Mouse (Mus musculus): ENCODE measurements at regions not wholly inside any gene's neighbourhood (a gene's known extent, or its start where the extent isn't known, plus 50 kb on each side); places are given as distances from the start of the nearest gene placed in this dataset.

DNA sequence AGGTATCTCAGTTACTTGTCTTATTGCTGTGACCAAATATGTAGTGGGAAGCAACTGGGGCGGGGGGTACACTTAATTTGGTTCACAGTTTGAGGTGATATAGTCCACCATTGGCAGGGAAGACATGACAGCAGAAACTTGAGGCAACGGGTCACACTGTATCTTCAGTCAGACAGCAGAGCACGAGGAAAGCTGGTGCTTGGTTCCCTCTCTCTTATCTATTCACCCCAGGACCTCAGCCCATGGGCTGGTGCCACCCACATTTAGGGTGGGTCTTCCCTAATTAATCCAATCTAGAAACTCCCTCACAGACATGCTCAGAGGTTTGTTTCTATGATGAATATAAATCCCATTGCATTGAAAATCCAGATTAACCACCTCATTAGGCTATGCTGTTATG lies 56.5 kb downstream of the Otud1 start:
- POLR2A ChIA-PET, result no interaction called here
- CTCF ChIA-PET, result no interaction called here

DNA sequence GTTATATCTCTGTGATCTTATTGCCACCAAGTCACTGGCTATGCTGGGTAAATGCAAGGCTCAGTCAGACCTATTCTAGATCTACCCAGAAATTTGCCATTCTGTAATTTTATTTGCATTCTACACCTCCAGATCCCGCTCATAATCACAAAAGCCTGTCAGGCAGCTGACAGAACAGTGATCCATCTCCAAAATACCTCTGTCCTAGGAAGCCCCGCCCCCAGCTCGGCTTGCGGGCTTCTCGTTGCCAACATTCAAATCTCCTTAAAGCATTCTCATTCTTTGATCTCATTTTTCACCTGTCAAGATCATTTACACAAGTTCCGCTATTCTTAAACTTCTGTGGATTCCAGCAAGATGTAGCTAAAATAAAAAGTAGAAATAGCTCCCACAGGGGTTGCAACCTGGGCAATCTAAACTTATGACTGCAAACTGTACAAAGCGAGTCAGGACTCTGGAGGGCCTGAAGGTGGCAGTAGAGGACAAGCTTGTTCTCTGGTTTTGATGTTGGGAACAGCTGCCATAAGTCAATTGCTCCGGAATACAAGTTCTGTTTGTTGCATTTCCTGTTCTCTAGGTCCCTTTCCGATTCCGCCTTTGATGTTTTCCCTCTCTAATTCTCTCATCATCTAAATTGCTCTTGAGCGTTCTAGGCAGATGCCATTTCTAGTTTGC lies 58.1 kb downstream of the Otud1 start:
- CTCF ChIA-PET, result interaction anchor here (0.6 to 2.0 kb wide), 23 partner anchors 9 to 1108 kb away, joined by 3 to 14 read pairs (median 4); partner anchors contain the start of genes Etl4 (in 2 of the 4) and 4921504E06Rik (in 1 of the 4)
- POLR2A ChIA-PET, result interaction anchor here in 1 of 4 experiments (1.0 kb wide), 1 partner anchor 149 kb away, joined by 3 read pairs; no protein-coding TSS in a partner anchor

DNA sequence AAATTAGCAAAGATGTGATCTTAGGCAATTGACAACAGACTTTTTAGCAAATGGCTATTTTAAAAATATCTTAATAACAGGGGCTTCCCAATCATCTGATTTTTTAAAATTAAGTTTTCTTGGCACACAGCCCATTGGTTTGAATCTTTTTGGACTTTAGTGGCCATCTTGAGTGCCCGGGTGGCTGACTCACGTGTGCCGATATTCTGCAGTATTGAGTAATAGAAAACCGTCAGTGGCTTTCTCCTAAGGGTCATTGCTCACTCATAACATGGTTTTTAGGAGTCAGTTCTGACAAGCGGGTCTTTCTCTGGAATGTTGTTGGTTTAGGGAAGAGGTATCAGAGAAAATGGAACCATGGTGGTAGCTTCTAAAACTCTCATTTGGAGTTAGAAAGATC lies 58.8 kb downstream of the Otud1 start:
- POLR2A ChIA-PET, result interaction anchor here in 1 of 4 experiments (1.0 kb wide), 1 partner anchor 148 kb away, joined by 3 read pairs; no protein-coding TSS in a partner anchor
- CTCF ChIA-PET, result interaction anchor here (0.6 to 2.0 kb wide), 17 partner anchors 10 to 302 kb away, joined by 3 to 14 read pairs (median 5); partner anchors contain the start of genes Etl4 (in 2 of the 4) and 4921504E06Rik (in 1 of the 4)

DNA sequence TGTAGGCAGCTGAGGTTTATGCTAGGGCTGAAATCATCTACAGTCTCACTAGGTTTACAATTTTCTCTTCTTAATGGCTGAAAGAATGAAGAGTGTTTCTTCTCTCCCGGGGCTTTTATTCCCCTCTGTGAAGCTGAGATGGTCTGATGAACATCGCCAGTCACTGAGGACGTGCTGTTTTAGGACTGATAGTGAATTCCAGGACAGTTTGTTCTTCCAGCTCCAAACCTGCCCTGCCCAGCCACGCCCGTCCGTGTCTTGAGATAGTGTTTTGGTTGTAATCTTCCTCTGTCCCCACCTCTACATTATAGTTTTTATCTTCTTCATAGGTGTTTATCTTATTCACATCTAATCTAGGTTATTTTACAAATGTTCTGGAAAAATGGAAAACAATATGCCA lies 68.5 kb downstream of the Otud1 start:
- ChIA-PET CTCF (interaction anchor here in 3 of 4 experiments (0.5 to 2.8 kb wide), 16 partner anchors 9 to 1859 kb away, joined by 3 to 14 read pairs (median 5); partner anchors contain the start of gene Etl4 (in 1 of the 3)), POLR2A (no interaction called here)

DNA sequence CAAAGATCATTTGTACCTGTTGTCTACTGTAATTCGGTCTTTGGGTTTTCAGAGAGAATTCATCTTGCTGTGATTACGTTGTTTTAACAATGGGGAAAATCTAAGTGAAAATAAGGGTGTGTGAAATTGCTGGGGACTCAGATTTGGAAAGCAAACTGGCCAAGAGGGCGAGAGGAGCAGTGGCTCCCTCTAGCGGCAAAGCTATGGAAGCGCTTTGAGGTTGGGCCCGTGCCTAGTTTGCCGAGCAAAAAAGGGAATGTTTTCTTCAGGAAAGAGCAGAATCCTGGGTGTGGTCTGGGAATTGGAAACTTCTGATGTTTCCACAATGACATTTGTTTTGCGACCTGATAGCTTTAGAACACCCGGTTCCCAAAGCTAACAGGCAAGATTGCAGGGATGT lies 69.4 kb downstream of the Otud1 start:
- ChIA-PET CTCF (interaction anchor here (0.6 to 2.8 kb wide), 18 partner anchors 9 to 872 kb away, joined by 3 to 14 read pairs (median 4); no protein-coding TSS in a partner anchor), POLR2A (no interaction called here)

DNA sequence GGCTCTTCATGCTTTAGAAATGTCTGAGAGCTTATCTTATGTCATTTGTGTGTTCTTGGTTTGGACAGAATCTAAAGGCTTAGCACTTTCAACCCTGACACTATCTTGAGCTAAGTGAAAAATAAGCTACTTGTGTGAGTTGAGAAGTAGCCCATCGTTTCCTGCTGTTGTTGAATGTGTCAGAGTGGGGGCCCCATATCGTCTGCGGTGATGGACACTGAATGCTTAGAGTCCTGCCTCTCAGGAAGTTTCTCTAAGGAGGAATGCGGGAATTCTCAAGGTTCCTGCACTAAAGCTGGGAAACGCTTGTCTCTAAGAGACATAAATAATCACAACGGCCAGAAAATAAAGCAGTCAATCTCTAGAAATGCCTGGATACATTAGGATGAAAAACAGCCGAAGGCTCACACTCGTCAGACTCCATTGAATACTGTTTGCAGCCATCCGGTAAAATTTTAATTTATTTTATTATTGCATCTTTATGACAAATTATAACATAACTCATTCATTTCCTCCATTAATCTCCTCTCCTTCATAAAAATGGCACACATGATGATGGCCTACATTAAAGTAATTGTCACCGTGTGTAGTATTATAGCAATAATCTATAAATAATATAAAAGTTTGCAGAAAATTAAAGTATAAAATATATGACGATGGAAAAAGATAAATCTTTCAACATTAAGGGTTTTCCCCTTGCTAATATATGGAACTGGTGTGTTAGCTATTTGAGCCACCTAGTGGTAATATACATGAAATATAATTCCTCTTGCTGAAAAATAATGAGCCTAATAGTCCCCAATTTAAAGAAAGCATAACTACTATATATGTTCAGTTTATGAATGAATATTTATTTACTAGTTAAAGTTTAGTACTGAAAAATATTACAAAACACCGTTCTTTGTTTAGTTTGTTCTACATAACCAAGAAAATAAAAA lies 75.6 kb downstream of the Otud1 start:
- CTCF ChIA-PET, result interaction anchor here in 2 of 4 experiments (0.7 to 1.9 kb wide), 2 partner anchors 211 to 1068 kb away, joined by 4 read pairs; no protein-coding TSS in a partner anchor

DNA sequence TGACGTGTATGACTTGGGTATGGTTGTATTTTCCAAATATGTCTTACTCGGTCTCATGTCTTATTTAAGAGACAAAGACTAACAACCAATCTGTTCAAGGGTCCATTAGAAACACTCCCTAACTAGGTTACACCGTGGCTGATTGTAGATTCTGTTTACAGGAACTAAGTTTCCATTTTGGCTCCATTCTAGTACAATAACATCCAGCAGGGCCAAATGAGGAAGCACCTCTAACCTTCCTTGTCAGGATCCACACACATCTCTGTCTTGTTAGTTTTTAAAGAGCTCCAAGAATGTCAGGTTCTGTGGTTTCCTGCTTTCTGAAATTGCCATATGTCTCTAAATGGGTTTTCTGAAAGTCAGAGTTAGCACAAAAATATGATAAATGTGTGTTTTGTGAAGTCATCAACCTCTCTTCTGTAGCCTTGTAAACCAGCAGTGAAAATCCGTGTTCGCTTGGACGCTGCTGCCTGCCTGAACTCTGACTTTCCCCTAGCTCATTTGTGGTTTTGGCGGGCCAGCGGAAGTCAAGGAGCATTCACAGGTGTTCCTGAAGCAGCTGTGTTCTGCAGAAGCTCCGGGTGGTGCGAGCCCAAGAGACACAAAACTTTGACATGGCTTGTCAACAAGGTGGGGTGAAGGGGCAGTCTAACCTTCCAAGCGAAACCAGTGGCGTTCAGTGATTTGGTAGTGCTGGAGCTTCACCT lies 76.8 kb downstream of the Otud1 start:
- ChIA-PET CTCF (interaction anchor here in 1 of 4 experiments (1.9 kb wide), 1 partner anchor 212 kb away, joined by 4 read pairs; no protein-coding TSS in a partner anchor), POLR2A (no interaction called here)

More for the DNA sequence above, 75.6 kb downstream of the Otud1 start:
- POLR2A ChIA-PET, result interaction anchor here in 1 of 4 experiments (0.5 to 1.4 kb wide), 2 partner anchors 15 to 350 kb away, joined by 3 to 4 read pairs; no protein-coding TSS in a partner anchor

DNA sequence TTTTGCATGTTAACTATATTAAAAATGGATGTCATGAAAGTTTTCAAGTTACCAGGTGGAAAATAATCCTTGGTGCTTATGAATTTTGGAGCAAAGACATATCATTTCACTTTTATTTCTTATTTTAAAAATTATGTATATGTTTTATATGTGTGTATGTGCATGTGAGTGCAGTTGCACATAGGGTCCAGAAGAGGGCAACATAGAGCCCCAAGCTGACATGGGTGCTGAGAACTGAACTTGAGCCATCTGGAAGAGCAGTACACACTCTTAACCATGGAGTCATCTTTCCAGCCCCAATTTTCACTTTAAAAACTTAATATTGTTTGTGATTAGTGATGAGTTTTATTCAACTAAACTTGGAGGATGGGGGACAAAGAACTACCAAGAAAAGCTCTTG lies 84.0 kb downstream of the Otud1 start:
- ChIA-PET POLR2A (no interaction called here), CTCF (interaction anchor here in 2 of 4 experiments (0.7 to 1.8 kb wide), 2 partner anchors 213 to 1227 kb away, joined by 3 to 5 read pairs; no protein-coding TSS in a partner anchor)

DNA sequence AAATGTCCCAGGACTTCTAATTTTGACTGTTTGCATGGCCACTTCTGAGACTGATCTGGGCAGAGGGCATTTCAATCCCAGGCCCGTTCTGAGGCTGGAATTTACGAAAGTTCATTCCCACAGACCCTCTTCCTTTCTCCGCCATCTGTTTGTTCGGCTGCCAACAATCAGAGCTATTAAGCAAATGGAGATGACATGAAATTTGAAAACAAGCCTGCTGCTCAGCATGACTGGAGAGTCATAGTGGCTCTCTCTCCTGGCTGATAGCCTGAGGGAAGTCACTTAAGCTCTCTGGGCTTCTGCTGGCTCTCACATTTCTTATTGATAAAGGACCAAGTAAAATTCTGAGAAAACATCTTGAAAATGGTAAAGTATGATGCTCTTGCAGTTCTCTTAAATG lies 85.9 kb downstream of the Otud1 start:
- POLR2A ChIA-PET, result no interaction called here
- CTCF ChIA-PET, result no interaction called here

DNA sequence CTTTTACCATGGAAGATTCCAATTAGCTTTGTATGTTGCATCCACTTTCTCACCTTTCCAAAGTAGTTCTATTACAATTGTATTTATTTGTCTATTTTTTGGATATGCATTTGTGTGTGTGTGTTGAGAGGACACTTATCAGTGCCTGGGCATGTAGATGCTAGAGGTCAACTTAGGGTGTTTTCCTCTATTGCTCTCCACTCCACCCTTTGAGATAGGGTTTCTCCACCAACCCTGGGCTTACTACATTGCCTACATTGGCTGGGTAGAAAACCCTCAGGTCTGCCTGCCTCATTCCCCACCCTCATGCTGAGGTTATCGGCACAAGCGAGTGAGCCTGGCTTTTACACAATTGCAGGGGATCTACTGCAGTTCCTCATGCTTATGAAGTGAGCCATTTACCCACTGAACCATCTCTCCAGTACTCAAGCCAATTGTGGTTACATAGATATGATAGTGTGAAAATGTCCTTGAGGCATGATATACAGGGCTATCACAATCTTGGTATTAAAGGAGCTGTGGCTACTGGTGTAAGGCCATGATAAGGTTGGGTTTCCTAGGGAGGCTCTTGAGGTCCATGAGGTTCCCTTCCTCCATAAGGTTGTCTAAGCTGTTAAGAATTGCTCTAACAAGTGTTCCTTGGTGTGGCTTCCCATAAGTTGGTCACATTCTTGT lies 87.6 kb downstream of the Otud1 start:
- ChIA-PET POLR2A (no interaction called here), CTCF (no interaction called here)

DNA sequence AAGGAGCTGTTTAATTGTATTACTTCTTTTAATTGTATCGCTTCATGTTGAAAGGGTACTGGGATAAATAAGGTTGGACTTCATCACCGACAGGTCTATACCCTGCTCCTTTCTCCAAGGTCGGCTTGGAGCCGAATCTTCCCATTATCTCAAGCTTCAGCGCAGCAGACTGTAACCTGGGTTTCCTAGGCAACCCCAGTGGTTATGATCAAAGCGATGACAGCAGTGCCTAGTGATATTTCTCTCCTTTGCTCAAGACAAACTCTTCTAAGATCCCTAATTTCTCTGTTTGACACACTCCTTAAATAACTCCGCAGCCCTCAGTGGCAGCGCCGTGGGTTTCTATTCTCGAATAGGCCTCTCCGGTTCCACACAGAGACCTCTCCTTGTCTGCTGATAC lies 95.2 kb downstream of the Otud1 start:
- ChIA-PET POLR2A (no interaction called here), CTCF (no interaction called here)

DNA sequence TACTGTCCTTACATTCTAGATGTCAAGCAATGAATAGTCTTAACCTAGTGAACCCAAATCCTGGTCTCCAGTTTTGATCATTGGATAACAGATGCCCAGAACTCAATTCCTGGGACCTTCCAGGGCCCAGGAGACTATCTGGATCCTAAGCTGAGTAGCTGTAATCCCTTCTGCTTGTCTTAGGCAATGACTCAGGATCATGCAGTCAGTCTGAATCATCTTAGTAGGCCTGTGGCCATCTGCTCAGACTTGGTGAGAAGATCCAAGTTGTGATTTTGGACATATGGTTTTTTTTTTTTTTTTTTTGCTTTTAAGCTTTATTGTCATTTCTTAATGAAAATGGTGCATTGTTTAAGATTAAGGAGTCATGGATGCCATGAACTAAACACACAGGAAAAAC lies 95.9 kb downstream of the Otud1 start:
- POLR2A ChIA-PET, result interaction anchor here in 1 of 4 experiments (0.7 kb wide), 1 partner anchor 202 kb away, joined by 6 read pairs; no protein-coding TSS in a partner anchor
- CTCF ChIA-PET, result no interaction called here

DNA sequence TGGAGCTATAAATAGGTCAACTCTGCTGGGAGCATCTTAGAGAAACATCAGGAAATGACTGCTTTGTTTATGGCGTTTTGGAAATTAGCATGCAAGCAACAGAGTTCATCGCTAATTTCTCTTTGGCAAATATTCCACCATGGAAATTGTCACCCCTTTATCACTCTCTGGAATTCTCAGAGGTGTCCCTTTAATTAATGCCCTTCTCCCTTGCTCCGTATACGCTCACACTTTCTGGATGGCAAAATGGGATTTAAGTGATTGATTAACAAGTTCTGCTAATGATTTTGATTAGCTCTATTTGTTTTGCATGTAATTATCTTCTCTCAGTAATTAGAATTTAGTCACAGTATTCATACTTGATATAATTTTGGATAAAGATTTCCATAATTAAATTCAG lies 100.4 kb downstream of the Otud1 start:
- POLR2A ChIA-PET, result no interaction called here
- CTCF ChIA-PET, result interaction anchor here in 1 of 4 experiments (0.6 kb wide), 1 partner anchor 153 kb away, joined by 4 read pairs; no protein-coding TSS in a partner anchor

DNA sequence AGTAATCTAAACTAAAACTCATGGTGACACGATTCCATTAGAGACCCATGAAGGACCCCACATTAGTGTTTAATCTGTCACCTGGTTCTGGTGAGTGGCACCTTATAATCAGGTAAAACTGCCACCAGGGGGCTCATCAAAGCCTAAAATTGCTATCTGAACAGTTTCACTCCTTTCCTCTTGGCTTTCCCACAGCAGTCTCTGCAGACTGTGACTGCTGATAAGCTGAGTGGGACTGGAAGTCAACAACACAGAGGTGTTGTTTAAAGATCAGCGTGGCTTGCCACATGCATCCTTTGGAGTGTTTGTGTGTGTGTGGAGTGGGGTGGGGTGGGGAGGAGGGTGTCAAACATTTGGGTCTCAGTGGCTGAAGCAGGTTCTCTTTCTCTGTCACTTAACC lies 101.6 kb downstream of the Otud1 start:
- ChIA-PET CTCF (interaction anchor here in 3 of 4 experiments (0.6 to 0.7 kb wide), 5 partner anchors 8 to 856 kb away, joined by 3 to 5 read pairs (median 3); no protein-coding TSS in a partner anchor), POLR2A (no interaction called here)

DNA sequence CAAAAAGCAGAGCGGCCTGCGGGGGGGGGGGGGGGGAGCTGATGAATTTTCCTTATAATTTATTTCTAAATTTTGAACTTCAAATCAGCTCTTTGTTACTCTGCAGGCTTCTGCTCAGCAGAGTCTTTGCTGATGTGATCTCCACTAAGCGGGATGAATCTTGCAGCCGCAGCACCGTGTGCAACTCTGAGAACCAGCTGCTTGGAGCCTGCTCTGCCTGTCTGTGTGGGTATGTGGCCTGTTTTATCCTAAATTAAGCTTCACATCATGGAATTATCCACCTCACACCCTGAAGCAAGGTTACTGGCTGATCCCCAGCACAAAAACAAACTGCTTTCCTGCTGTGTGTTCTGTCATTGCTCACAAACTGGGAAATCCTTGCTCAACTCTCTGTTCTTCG lies 102.0 kb downstream of the Otud1 start:
- POLR2A ChIA-PET, result no interaction called here
- CTCF ChIA-PET, result interaction anchor here (0.6 to 1.0 kb wide), 7 partner anchors 9 to 599 kb away, joined by 3 to 5 read pairs (median 3); no protein-coding TSS in a partner anchor

DNA sequence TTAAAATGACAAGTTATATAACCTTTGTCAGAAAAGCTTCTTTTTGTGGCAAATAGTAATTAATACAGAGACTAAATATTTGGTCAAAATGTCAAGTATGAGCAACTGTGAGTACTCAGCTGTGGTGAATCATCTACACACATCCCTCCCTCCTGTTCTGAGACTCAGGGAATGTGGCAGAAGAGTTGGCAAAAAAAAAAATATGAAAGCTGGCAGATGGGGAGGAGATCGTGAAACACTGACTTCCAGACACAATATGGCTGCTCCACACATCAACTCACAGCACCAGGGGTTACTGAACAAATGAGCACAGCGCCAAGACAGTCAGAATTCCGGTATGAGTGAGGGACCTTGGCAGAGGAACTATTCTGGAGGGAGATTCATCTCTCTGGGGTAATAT lies 105.4 kb downstream of the Otud1 start:
- ChIA-PET POLR2A (no interaction called here), CTCF (interaction anchor here in 1 of 4 experiments (0.6 kb wide), 2 partner anchors 106 to 344 kb away, joined by 3 to 6 read pairs; no protein-coding TSS in a partner anchor)

DNA sequence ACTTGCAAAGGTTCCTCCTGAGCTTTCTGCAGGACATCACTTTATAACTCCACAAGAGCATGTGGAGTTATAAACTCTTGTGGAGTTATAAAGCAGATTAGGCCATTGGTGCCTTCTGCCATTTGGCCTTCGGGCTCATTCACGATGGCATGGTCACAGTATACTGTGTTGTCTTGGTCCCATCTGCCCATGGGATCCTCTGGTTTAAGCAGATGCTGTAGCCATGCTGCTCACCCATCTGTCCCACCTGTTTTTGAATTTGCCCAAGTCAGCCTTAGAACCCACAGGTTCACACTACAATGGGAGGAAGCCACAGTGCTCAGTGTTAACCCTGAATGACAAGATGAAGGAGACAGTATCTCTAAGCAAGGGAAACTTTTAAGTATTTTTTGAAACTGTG lies 124.7 kb upstream of the Etl4 start:
- ChIA-PET CTCF (no interaction called here), POLR2A (no interaction called here)

DNA sequence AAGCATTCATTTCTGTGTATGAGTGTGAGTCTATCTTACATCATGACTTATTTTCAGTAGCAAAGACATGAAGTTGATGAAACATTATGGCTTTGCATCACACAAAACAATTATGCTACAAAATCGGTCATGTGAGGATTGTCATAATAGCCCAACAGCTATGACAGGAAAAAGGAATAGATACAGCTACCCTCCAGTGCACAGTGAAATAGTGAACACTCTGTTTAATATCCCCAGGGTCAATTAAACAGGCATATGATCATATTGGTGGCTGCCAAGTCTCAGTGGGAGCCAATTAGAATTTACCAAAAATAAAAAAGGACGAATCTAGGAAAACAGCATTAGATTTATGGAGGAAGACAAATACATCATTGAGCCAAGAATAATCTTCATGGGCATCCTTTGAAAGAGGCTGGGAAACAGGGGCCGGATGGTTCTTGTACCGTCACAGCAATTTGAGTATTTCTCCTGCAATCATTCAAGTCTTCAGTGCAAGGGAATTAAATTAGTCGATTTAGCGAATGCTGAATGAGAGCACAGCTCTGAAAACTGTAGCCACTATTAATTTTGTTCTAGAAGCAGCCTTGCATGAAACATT lies 123.8 kb upstream of the Etl4 start:
- ChIA-PET POLR2A (no interaction called here), CTCF (interaction anchor here in 1 of 4 experiments (0.5 kb wide), 1 partner anchor 1054 kb away, joined by 6 read pairs; no protein-coding TSS in a partner anchor)
